Mouse (Mus musculus) liver, embryonic 15.5 days (tissue): ENCODE measurements at regions not wholly inside any gene's neighbourhood (a gene's known extent, or its start where the extent isn't known, plus 50 kb on each side); places are given as distances from the start of the nearest gene placed in this dataset.

Source experiments
- ATAC-seq: fragments of 200-750 bp; cut with Nextera tagmentation; 2 replicates; pipeline ENCODE4 v1.8.0; 2017; ENCODE audit warnings: moderate number of reproducible peaks, mild to moderate bottlenecking, moderate library complexity; ENCODE audit not compliant: insufficient read depth
- H3K27ac ChIP-seq: fragments of 300-500 bp; sonication (generic); replicated peaks from 2 replicates; pipeline ENCODE4 v1.5.1; 2015; ENCODE audit warnings: mild to moderate bottlenecking, inconsistent platforms
- H3K27me3 ChIP-seq: fragments of 300-500 bp; sonication (generic); 2 replicates; pipeline ENCODE4 v1.6.1; 2015; ENCODE audit warnings: mild to moderate bottlenecking, inconsistent platforms
- H3K36me3 ChIP-seq: fragments of 300-500 bp; sonication (generic); replicated peaks from 2 replicates; pipeline ENCODE4 v1.6.1; 2015; ENCODE audit warnings: moderate library complexity, mild to moderate bottlenecking, inconsistent platforms
- H3K4me1 ChIP-seq: fragments of 300-500 bp; sonication (generic); replicated peaks from 2 replicates; pipeline ENCODE4 v1.6.1; 2015; ENCODE audit warnings: inconsistent platforms
- H3K4me2 ChIP-seq: fragments of 300-500 bp; sonication (generic); 2 replicates; pipeline ENCODE4 v1.6.1; 2015; ENCODE audit warnings: moderate library complexity, mild to moderate bottlenecking, inconsistent platforms
- H3K4me3 ChIP-seq: fragments of 300-500 bp; sonication (generic); replicated peaks from 2 replicates; pipeline ENCODE4 v1.5.1; 2015; ENCODE audit warnings: mild to moderate bottlenecking, inconsistent platforms
- H3K9ac ChIP-seq: fragments of 300-500 bp; sonication (generic); 2 replicates; pipeline ENCODE4 v1.6.1; 2015; ENCODE audit warnings: moderate library complexity, mild to moderate bottlenecking, inconsistent platforms
- H3K9me3 ChIP-seq: fragments of 300-500 bp; sonication (generic); replicated peaks from 2 replicates; pipeline ENCODE4 v1.6.1; 2016; ENCODE audit warnings: inconsistent platforms
- WGBS: fragments of 180-500 bp; shearing (Covaris S2); methylation state at CpG from one replicate; pipeline ENCODE4 v1.1.7; 2015; ENCODE audit warnings: mixed read lengths; ENCODE audit not compliant: insufficient replicate concordance; 5-methylcytosine and 5-hydroxymethylcytosine counted together

DNA sequence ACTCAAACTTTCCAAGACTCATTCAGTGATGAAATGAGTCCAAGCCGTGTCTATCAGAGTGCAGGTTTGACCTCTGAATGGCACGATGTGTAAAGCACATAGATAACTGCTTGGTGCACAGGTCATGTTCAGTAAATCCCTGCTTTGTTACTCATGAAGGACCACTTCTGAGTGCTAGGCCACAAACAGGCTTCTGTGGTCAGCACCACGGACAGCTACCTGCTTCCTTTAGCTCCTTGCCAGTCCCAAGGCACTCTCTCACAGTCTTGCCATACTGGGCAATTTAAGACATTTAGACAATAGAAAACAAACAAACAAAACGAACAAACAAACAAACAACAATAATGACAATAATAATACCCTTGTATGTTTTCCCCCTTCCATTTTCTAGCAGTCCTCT lies 120.0 kb upstream of the Rbfox1 start:
- Histone ChIP-seq H3K4me3 (no peak overlapping the region), H3K27me3 (no peaks in the 10 kb centered on the region), H3K4me1 (no peaks in the 10 kb centered on the region), H3K9me3 (no peaks in the 10 kb centered on the region), H3K9ac (no peak overlapping the region), H3K27ac (no peak overlapping the region), H3K4me2 (no peak overlapping the region), H3K36me3 (no peaks in the 10 kb centered on the region)
- ATAC-seq = no peak
- WGBS = 21% methylated on average over 4 of the region's 4 CpGs

DNA sequence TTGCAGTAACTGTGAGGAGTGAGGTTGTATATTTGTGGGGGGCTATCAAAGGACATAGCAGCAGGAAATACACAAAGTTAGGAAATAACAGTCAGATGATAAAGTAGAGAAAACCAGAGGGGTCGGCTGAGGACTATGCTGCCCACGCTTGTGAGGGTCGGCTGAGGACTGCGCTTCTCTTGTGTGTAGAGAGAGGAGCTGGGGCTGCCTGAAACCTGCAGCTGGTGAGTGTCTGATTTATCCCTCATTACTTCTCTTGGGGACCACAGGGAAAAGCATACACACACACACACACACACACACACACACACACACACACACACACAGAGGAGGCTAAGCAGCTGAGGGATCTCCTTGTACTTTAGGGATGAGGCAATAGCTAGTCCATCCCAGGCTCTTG lies 124.3 kb upstream of the Rbfox1 start:
- Histone ChIP-seq H3K36me3 (no peaks in the 10 kb centered on the region), H3K4me3 (no peak overlapping the region), H3K9ac (no peak overlapping the region), H3K4me2 (no peak overlapping the region), H3K27ac (no peak overlapping the region), H3K4me1 (no peaks in the 10 kb centered on the region), H3K9me3 (no peaks in the 10 kb centered on the region), H3K27me3 (no peaks in the 10 kb centered on the region)
- 82% methylated on average over 4 of the region's 4 CpGs for WGBS
- no peak for ATAC-seq

DNA sequence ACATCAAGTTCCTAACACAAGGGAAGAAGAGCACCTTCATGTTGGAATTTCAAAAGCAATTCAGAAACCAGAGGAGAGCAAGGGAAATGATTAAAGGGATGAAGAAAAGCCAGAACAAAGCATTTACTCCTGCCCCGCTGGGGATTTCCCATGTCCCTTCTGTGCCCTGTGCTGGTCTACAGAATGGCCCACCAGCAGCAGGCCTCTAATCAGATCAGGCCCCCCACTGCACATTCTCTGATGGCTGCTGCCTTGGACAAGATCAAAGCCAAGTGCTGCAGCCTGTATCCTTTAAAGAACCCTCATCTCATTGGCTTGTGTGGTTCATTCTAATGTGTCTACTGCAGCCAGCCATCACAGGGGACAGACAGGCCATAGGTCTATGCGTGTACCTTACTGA lies 126.1 kb upstream of the Rbfox1 start:
- 67% methylated on average over 2 of the region's 2 CpGs for WGBS
- H3K27me3 ChIP-seq = no peaks in the 10 kb centered on the region
- no peak for ATAC-seq
- no peak overlapping the region for H3K9ac ChIP-seq
- H3K36me3 ChIP-seq = no peaks in the 10 kb centered on the region
- H3K27ac ChIP-seq = no peak overlapping the region
- H3K4me2 ChIP-seq = no peak overlapping the region
- no peak overlapping the region for H3K4me3 ChIP-seq
- H3K4me1 ChIP-seq = no peaks in the 10 kb centered on the region
- no peaks in the 10 kb centered on the region for H3K9me3 ChIP-seq

DNA sequence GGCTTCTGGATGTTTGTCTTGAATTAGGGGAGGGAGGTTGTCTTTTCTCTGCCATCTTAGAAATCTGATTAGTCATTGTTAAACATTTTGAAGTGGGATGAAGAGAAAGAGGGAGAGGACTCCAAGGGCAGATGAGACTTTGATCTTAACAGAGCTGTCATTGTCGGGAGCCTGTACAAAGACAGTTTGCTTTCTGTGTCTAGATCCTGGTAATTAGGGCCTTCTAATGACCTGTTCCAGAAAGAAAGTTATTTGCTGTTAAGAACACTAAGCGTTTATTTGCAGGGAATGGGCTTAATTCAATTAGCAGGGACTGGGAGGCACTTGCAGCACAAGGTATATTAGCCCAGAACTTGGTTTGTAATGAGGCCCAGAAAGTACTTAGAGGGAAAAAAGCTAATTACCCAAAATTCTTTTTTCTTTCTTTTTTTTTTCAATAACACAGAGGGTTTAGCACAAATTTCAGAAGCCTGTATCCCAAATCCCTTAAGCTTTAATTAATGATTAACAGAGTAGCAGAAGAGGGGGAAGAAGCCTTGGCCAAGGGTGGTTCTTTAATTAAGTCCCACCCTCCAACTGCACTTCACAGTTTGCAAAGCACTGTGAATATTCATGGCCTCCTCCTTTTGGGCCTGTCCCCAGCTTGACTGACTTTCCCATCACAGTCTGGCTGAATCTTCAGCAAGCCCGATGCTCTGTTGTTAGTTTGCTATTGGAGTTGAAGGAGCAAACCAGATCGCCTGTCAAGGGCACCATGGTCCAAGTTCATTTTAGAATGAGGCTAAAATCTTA lies 142.2 kb upstream of the Rbfox1 start:
- WGBS = 38% methylated on average over 4 of the region's 4 CpGs
- Histone ChIP-seq H3K4me3 (no peak overlapping the region), H3K36me3 (no peaks in the 10 kb centered on the region), H3K27me3 (no peaks in the 10 kb centered on the region), H3K27ac (no peak overlapping the region), H3K9ac (no peak overlapping the region), H3K4me2 (no peak overlapping the region), H3K9me3 (no peaks in the 10 kb centered on the region), H3K4me1 (no peaks in the 10 kb centered on the region)
- no peak for ATAC-seq

DNA sequence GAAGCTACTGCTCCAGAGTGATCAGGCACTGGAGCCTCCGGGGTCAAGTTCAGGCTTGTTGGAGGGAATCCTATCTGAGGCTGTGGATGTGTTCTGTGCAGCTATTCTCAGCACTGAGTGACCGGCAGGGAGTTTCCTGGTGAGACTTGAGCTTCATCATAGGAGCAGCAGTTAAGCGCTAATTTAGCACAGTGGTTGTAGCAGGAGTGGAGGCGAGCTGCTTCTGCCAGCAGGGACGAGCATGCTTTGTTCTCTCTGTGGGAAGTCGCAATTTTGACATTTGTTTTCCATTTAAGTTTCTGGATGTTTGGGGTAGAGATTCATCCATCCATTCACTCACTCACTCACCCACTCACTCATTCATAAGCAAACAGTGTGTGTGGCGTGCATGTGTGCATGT lies 144.4 kb upstream of the Rbfox1 start:
- no peaks in the 10 kb centered on the region for H3K4me1 ChIP-seq
- no peak overlapping the region for H3K4me2 ChIP-seq
- H3K9me3 ChIP-seq = no peaks in the 10 kb centered on the region
- no peak for ATAC-seq
- 59% methylated on average over 7 of the region's 7 CpGs for WGBS
- no peaks in the 10 kb centered on the region for H3K27me3 ChIP-seq
- no peak overlapping the region for H3K9ac ChIP-seq
- no peak overlapping the region for H3K27ac ChIP-seq
- no peak overlapping the region for H3K4me3 ChIP-seq
- H3K36me3 ChIP-seq = no peaks in the 10 kb centered on the region

DNA sequence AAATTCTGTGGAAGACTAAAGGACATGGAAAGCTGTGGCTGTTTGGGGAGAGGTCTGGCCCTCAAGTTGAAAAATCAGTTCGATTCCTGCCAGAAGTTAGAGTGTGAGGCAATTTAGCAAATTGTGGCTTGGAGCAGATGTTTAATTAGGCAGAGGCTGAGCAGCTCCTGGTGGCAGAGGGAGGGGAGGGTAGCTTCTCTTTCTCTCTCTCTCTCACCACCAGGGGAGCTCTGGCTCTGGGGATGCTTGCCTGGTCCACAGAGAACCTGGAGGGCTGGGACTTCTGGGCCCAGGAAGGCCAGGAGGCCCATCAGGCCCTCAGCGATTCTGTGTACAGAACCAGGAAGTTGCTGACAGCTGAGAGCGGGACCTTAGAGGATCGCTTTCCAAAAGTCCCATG lies 151.5 kb upstream of the Rbfox1 start:
- Histone ChIP-seq H3K27ac (no peak overlapping the region), H3K4me3 (no peak overlapping the region), H3K4me2 (no peak overlapping the region), H3K9me3 (no peaks in the 10 kb centered on the region), H3K4me1 (no peaks in the 10 kb centered on the region), H3K27me3 (no peaks in the 10 kb centered on the region), H3K36me3 (no peaks in the 10 kb centered on the region), H3K9ac (no peak overlapping the region)
- ATAC-seq = no peak
- WGBS = 48% methylated on average over 4 of the region's 4 CpGs

DNA sequence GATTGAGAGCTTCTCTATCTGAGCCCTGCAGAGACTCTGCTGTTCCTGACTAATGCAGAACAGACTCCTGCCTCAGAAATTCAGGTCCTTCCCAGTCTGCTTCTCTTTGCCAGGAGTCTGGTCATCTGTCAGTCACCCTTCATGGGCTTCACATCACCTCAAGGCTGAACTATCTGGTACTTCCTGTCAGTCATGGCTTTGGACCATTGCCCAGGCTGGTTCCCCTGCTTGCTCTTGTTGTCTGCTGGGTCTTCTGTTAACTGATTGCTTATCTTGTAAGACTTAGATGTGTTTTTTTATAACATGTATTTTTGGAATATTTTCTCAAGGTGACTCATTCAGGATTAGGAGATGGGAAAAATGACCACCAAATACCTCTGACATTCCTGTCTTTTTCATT lies 162.6 kb upstream of the Rbfox1 start:
- no peak overlapping the region for H3K4me3 ChIP-seq

DNA sequence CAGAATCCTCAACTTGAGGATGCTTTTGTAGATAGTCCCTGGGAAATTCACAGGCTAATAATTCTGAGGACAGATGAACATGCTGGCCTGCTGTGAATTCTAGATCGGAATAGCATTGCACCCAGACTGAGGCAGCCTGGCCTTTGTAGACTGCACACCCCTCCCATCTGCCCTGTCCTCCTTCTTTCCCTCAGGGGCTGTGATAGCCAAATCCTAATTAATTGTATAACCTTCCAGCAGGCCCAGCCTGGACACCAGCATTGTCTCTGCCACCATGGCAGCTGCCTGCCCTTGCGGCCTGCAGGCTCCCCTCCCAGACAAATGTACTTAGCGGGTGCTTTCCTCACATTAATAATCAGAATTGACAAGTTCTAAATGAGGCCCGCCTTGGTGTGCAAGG lies 171.7 kb upstream of the Rbfox1 start:
- no peak overlapping the region for H3K9ac ChIP-seq
- no peaks in the 10 kb centered on the region for H3K4me1 ChIP-seq
- H3K4me3 ChIP-seq = no peak overlapping the region
- H3K4me2 ChIP-seq = no peak overlapping the region
- H3K36me3 ChIP-seq = no peaks in the 10 kb centered on the region
- 64% methylated on average over 4 of the region's 4 CpGs for WGBS
- no peak overlapping the region for H3K27ac ChIP-seq
- H3K9me3 ChIP-seq = no peaks in the 10 kb centered on the region
- no peaks in the 10 kb centered on the region for H3K27me3 ChIP-seq
- no peak for ATAC-seq

More for the DNA sequence above, 162.6 kb upstream of the Rbfox1 start:
- ATAC-seq = no peak
- H3K4me1 ChIP-seq = no peaks in the 10 kb centered on the region
- H3K27ac ChIP-seq = no peak overlapping the region
- no peak overlapping the region for H3K9ac ChIP-seq
- no peaks in the 10 kb centered on the region for H3K27me3 ChIP-seq
- no peaks in the 10 kb centered on the region for H3K9me3 ChIP-seq
- no peaks in the 10 kb centered on the region for H3K36me3 ChIP-seq
- H3K4me2 ChIP-seq = no peak overlapping the region

DNA sequence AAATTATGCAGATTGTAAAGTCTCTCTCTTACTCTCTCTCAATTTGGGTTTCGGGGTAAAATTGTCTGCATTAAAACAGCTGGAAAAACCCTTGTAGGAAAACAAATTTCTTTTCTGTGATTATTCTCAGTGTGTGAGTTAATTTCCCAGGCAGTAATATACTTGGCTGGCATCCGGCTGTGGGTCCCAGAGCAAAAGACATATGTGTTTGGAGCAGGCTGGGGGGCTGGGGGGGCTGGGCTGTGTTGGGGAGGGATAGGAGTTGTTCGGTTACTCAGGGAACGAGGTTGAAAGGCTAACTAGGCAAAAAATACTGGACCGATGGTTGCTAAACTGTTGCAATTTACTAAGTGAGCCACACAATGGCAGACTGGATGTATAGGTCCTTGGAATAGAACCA lies 175.3 kb upstream of the Rbfox1 start:
- H3K4me3 ChIP-seq = no peak overlapping the region
- no peak overlapping the region for H3K9ac ChIP-seq
- H3K27ac ChIP-seq = no peak overlapping the region
- H3K27me3 ChIP-seq = no peaks in the 10 kb centered on the region
- H3K4me2 ChIP-seq = no peak overlapping the region
- H3K9me3 ChIP-seq = no peaks in the 10 kb centered on the region
- ATAC-seq = no peak
- 59% methylated on average over 5 of the region's 5 CpGs for WGBS
- no peaks in the 10 kb centered on the region for H3K4me1 ChIP-seq
- no peaks in the 10 kb centered on the region for H3K36me3 ChIP-seq

DNA sequence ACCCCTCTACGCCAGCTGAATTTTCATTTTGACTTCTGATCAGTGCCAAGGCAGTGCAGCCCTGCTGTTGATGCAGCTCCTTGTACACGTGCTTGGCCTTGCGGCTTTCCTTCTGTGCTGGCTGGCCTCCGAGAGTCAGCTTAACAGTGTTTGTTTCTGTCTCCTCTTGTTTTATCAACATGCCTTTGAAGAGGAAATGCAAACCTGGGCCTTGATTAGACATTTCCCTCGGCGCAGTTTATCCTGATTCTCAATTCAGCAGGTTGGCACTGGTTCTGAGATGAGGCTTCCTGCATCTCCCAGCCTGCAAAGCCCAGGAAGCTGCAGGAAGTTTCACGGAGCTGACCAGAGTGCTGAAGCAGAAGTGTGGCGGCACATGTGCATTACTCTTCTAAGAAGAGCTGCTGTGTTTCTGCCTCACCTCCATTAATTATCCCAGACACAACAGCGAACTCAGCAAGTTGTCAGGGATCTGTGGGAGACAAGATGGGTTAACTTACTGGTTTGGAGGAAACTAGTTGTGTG lies 184.4 kb upstream of the Rbfox1 start:
- WGBS = 36% methylated on average over 9 of the region's 9 CpGs

DNA sequence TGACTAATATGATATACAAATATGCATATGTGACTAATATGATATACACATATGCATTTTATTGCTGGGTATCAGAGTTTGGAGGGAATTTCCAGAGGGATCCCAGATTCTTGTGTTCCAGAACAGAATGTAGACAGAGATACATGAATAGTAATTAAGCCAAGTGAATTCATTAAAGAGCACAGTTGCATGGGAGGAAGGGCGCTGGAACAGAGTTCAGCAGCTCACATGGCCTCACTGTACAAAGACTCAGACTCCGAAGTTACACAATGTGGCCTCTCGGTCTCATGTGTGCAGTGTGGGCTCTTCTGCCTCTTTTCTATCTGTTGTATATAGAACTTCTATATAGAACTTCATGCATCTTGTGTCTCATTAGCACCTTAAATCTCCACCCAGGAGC lies 196.8 kb upstream of the Rbfox1 start:
- ATAC-seq = no peak
- Histone ChIP-seq H3K27me3 (no peaks in the 10 kb centered on the region), H3K27ac (no peak overlapping the region), H3K4me1 (no peaks in the 10 kb centered on the region), H3K4me2 (no peak overlapping the region), H3K4me3 (no peak overlapping the region), H3K9ac (no peak overlapping the region), H3K9me3 (no peaks in the 10 kb centered on the region), H3K36me3 (no peaks in the 10 kb centered on the region)
- 74% methylated on average over 3 of the region's 3 CpGs for WGBS

More for the DNA sequence above, 184.4 kb upstream of the Rbfox1 start:
- Histone ChIP-seq H3K9ac (no peak overlapping the region), H3K4me3 (no peak overlapping the region), H3K36me3 (no peaks in the 10 kb centered on the region), H3K4me1 (no peaks in the 10 kb centered on the region), H3K9me3 (no peaks in the 10 kb centered on the region), H3K4me2 (no peak overlapping the region), H3K27me3 (no peaks in the 10 kb centered on the region), H3K27ac (no peak overlapping the region)
- no peak for ATAC-seq

DNA sequence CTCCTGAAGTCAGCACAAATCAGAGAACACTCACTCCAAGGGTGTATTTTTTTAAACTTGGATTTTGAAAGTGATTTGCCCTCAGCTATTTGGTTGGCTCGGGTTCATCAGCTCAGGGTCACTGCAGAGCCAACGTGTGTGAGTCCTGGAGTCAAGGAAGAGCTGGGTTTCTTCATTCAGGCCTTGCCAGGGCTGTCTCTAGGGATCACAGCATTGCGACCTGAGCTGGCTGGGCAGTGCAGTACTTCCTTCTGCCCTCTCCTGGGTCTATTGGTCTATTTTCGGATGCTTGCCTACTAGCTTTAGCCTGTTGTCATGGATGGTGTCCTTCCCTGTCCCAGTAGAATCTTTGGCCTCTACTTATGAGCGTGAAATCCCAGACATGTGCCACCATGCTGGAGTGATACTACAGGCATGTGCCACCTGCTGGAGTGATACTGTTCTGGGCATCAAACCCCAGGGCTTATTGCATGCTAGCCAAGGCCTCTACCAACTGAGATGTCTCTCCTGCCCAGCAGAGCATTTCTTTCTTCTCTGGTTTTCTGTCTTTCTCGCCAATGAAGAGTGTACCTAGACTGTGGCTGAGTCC lies 211.7 kb upstream of the Rbfox1 start:
- H3K27ac ChIP-seq = no peak overlapping the region
- H3K9ac ChIP-seq = no peak overlapping the region
- no peaks in the 10 kb centered on the region for H3K27me3 ChIP-seq
- no peaks in the 10 kb centered on the region for H3K9me3 ChIP-seq
- H3K4me2 ChIP-seq = no peak overlapping the region
- H3K36me3 ChIP-seq = no peaks in the 10 kb centered on the region
- H3K4me1 ChIP-seq = no peaks in the 10 kb centered on the region
- no peak overlapping the region for H3K4me3 ChIP-seq
- WGBS = 40% methylated on average over 6 of the region's 6 CpGs
- no peak for ATAC-seq
